Mouse (Mus musculus): Measurements from ENCODE around the gene Parp3. TPM values are rescaled to one million over a fixed set of nuclear protein-coding genes. Genes with fewer than 3 reads are reported as not detected.
"Not testable (repeated sequence)": the region's sequence is repeated elsewhere in the genome, so short reads cannot be mapped to it uniquely, and the experiment has no call there.

Parp3 gene
- polyA plus RNA-seq, 1 experiment from 2014 or later, result 1.3 TPM

GRCm38 (mm10) chr9:106504246-106504645, 27.5 kb upstream of the Parp3 start:
- WGBS, result 70% methylated on average over 6 of the region's 6 CpGs
- Histone ChIP-seq H3K27ac (replicated peaks in 1 of 2; ENCODE audit: control insufficient read depth in 1 of 2, insufficient read depth in 1 of 2, low read depth in 2 of 2, low read length in 2 of 2) (no peak overlapping the region), H3K27me3 (ENCODE audit: control insufficient read depth, insufficient read depth, low read length) (peaks cover 4% of the 10 kb centered on the region), H3K9ac (ENCODE audit: low read length) (no peak overlapping the region), H3K9me3 (ENCODE audit: control insufficient read depth, low read length) (no peaks in the 10 kb centered on the region), H3K4me1 (ENCODE audit: control insufficient read depth in 2 of 2, insufficient read depth in 2 of 2, low read length in 2 of 2) (no peaks in the 10 kb centered on the region), H3K4me3 (ENCODE audit: control insufficient read depth in 1 of 2, insufficient read depth in 1 of 2, low read depth in 1 of 2, low read length in 2 of 2) (no peak overlapping the region), H3K36me3 (ENCODE audit: control insufficient read depth, insufficient read depth, low read length) (no peaks in the 10 kb centered on the region), H3K4me2 (ENCODE audit: low read length) (no peak overlapping the region)
- no peak for ATAC-seq (ENCODE audit: insufficient number of reproducible peaks, insufficient read depth, low FRiP score, low read depth)

DNA sequence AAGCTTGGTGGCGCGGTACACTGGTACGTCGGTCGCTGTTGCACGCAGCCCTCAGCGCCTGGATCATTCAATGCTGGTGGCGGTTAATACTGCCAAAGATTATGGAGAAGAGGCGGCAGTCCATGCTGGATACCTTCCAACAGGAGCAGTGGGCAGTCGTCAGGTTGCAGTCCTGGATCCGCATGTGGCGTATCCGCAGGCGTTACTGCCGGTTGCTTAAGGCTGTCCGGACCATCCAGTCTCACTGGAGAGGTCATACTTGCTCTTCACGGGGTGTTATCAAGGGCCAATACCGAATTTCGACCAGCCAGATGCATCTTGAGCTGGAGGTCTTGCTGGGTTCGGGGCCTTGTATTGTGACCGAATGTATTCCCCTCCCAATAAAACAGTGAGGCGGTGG, 25.1 kb upstream of the Parp3 start:
- Histone ChIP-seq H3K4me1 (ENCODE audit: control insufficient read depth in 2 of 2, insufficient read depth in 2 of 2, low read length in 2 of 2) (no peaks in the 10 kb centered on the region), H3K4me2 (ENCODE audit: low read length) (no peak overlapping the region), H3K27me3 (ENCODE audit: control insufficient read depth, insufficient read depth, low read length) (no peaks in the 10 kb centered on the region), H3K9me3 (ENCODE audit: control insufficient read depth, low read length) (no peaks in the 10 kb centered on the region), H3K36me3 (ENCODE audit: control insufficient read depth, insufficient read depth, low read length) (no peaks in the 10 kb centered on the region), H3K4me3 (ENCODE audit: control insufficient read depth in 1 of 2, insufficient read depth in 1 of 2, low read depth in 1 of 2, low read length in 2 of 2) (no peak overlapping the region), H3K9ac (ENCODE audit: low read length) (no peak overlapping the region), H3K27ac (replicated peaks in 1 of 2; ENCODE audit: control insufficient read depth in 1 of 2, insufficient read depth in 1 of 2, low read depth in 2 of 2, low read length in 2 of 2) (no peak overlapping the region)
- 86% methylated on average over 22 of the region's 22 CpGs for WGBS
- no peak for ATAC-seq (ENCODE audit: insufficient number of reproducible peaks, insufficient read depth, low FRiP score, low read depth)

- Histone ChIP-seq H3K27me3 (ENCODE audit: control insufficient read depth, insufficient read depth, low read length) (no peaks in the 10 kb centered on the region), H3K4me1 (ENCODE audit: control insufficient read depth in 2 of 2, insufficient read depth in 2 of 2, low read length in 2 of 2) (no peaks in the 10 kb centered on the region), H3K9ac (ENCODE audit: low read length) (no peak within 1 kb of the TSS), H3K4me3 (ENCODE audit: control insufficient read depth in 1 of 2, insufficient read depth in 1 of 2, low read depth in 1 of 2, low read length in 2 of 2) (no peak within 1 kb of the TSS), H3K9me3 (ENCODE audit: control insufficient read depth, low read length) (no peaks in the 10 kb centered on the region), H3K4me2 (ENCODE audit: low read length) (no peak within 1 kb of the TSS), H3K36me3 (ENCODE audit: control insufficient read depth, insufficient read depth, low read length) (no peaks in the 10 kb centered on the region), H3K27ac (replicated peaks in 1 of 2; ENCODE audit: control insufficient read depth in 1 of 2, insufficient read depth in 1 of 2, low read depth in 2 of 2, low read length in 2 of 2) (no peak within 1 kb of the TSS)
- 86% methylated on average over 6 of the region's 6 CpGs for WGBS
- no peak for ATAC-seq (ENCODE audit: insufficient number of reproducible peaks, insufficient read depth, low FRiP score, low read depth)
Observed at GRCm38 (mm10) chr9:106499667-106500066, 22.9 kb upstream of the Parp3 start, which contains the start of gene Iqcf1. TSS of gene Iqcf1 (plus strand) at chr9:106499967.

DNA sequence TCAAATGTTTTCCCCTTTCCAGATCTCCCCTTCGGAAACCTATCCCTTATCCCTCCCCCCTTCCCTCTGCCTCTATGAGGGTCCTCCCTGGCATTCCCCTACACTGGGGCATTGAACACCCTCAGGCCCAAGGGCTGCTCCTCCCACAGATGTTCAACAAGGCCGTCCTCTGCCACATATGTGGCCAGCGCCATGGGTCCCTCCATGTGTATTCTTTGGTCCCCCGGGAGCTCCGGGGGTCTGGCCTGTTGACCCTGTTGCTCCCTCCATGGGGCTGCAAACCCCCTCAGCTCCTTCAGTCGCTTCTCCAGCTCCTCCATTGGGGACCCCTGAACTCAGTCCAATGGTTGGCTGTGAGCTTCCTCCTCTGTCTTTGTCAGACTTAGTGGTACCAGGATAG, 10.9 kb upstream of the Parp3 start:
- not testable (repeated sequence) for H3K9me3 ChIP-seq (ENCODE audit: control insufficient read depth, low read length); ATAC-seq (ENCODE audit: insufficient number of reproducible peaks, insufficient read depth, low FRiP score, low read depth); H3K4me2 ChIP-seq (ENCODE audit: low read length); H3K4me3 ChIP-seq (ENCODE audit: control insufficient read depth in 1 of 2, insufficient read depth in 1 of 2, low read depth in 1 of 2, low read length in 2 of 2); H3K4me1 ChIP-seq (ENCODE audit: control insufficient read depth in 2 of 2, insufficient read depth in 2 of 2, low read length in 2 of 2); H3K27me3 ChIP-seq (ENCODE audit: control insufficient read depth, insufficient read depth, low read length); H3K9ac ChIP-seq (ENCODE audit: low read length); H3K27ac ChIP-seq (replicated peaks in 1 of 2; ENCODE audit: control insufficient read depth in 1 of 2, insufficient read depth in 1 of 2, low read depth in 2 of 2, low read length in 2 of 2)
- peaks cover 36% of the 10 kb centered on the region for H3K36me3 ChIP-seq (ENCODE audit: control insufficient read depth, insufficient read depth, low read length)
- WGBS, result 85% methylated on average over 6 of the region's 6 CpGs

DNA sequence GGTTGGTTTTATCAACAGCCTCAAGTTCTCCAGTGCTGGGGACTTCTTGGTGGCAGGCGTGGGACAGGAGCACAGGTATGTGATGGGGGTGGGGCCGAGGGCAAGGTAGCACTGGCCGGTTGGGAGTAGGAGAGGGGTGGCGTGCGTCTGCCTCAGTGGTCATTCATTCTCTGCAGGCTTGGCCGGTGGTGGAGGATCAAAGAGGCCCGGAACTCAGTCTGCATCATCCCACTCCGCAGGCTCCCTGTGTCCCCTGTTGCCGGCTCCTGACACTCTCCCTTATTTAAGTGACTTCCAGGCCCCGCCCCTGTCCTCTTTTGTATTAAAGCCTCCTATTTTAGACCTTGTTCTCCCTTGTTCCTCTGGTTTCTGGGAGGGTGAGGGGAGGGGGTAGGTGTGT, 8.3 kb upstream of the Parp3 start:
- Histone ChIP-seq H3K4me1 (ENCODE audit: control insufficient read depth in 2 of 2, insufficient read depth in 2 of 2, low read length in 2 of 2) (peaks cover 0 to 6% of the 10 kb centered on the region in 2 experiments; a peak in 2 of 4 replicates), H3K36me3 (ENCODE audit: control insufficient read depth, insufficient read depth, low read length) (peaks cover 61% of the 10 kb centered on the region), H3K27me3 (ENCODE audit: control insufficient read depth, insufficient read depth, low read length) (no peaks in the 10 kb centered on the region), H3K4me2 (ENCODE audit: low read length) (no peak overlapping the region), H3K27ac (replicated peaks in 1 of 2; ENCODE audit: control insufficient read depth in 1 of 2, insufficient read depth in 1 of 2, low read depth in 2 of 2, low read length in 2 of 2) (no peak overlapping the region), H3K9me3 (ENCODE audit: control insufficient read depth, low read length) (no peaks in the 10 kb centered on the region), H3K4me3 (ENCODE audit: control insufficient read depth in 1 of 2, insufficient read depth in 1 of 2, low read depth in 1 of 2, low read length in 2 of 2) (no peak overlapping the region), H3K9ac (ENCODE audit: low read length) (no peak overlapping the region)
- 91% methylated on average over 10 of the region's 10 CpGs for WGBS
- no peak for ATAC-seq (ENCODE audit: insufficient number of reproducible peaks, insufficient read depth, low FRiP score, low read depth)

DNA sequence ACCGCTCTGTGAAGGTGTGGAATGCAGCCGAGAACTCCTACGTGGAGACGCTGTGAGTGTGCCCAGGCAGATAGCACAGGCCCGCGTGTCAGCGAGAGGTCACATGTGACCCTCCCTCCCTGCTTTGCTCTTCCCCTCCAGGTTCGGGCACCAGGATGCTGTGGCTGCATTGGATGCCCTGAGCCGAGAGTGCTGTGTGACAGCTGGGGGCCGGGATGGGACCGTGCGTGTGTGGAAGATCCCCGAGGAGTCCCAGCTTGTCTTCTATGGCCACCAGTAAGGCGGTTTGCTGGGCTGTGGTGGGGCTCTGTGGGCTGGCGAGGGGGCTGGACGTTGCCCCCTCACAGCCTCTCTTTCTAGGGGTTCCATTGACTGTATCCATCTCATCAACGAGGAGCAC, 6.9 kb upstream of the Parp3 start:
- peaks cover 0 to 3% of the 10 kb centered on the region in 2 experiments; a peak in 1 of 4 replicates for H3K4me1 ChIP-seq (ENCODE audit: control insufficient read depth in 2 of 2, insufficient read depth in 2 of 2, low read length in 2 of 2)
- WGBS, result 84% methylated on average over 17 of the region's 17 CpGs
- no peaks in the 10 kb centered on the region for H3K27me3 ChIP-seq (ENCODE audit: control insufficient read depth, insufficient read depth, low read length)
- H3K9me3 ChIP-seq (ENCODE audit: control insufficient read depth, low read length), result no peaks in the 10 kb centered on the region
- H3K4me2 ChIP-seq (ENCODE audit: low read length), result no peak overlapping the region
- H3K9ac ChIP-seq (ENCODE audit: low read length), result no peak overlapping the region
- H3K27ac ChIP-seq (replicated peaks in 1 of 2; ENCODE audit: control insufficient read depth in 1 of 2, insufficient read depth in 1 of 2, low read depth in 2 of 2, low read length in 2 of 2), result no peak overlapping the region
- no peak overlapping the region for H3K4me3 ChIP-seq (ENCODE audit: control insufficient read depth in 1 of 2, insufficient read depth in 1 of 2, low read depth in 1 of 2, low read length in 2 of 2)
- H3K36me3 ChIP-seq (ENCODE audit: control insufficient read depth, insufficient read depth, low read length), result peaks cover 61% of the 10 kb centered on the region
- ATAC-seq (ENCODE audit: insufficient number of reproducible peaks, insufficient read depth, low FRiP score, low read depth), result no peak

DNA sequence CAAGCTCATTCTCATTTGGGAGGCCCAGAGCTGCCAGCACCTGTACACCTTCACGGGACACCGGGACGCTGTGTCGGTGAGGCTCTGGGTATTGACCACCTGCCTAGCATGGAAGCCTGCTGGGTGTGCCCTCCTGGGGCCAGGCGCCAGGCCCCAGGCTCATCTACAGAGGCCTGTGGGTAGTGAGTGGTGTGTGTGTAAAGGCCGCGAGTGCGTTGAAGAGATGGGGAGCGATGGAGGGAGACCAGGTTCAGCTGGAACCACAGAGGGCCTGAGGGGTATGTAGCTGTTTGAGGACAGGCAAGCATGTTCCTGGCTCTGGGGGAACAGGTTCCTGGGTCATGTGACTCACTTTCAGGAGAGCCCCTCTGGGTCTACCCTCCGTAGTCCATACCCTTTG, 6.4 kb upstream of the Parp3 start:
- Histone ChIP-seq H3K27ac (replicated peaks in 1 of 2; ENCODE audit: control insufficient read depth in 1 of 2, insufficient read depth in 1 of 2, low read depth in 2 of 2, low read length in 2 of 2) (no peak overlapping the region), H3K4me2 (ENCODE audit: low read length) (no peak overlapping the region), H3K36me3 (ENCODE audit: control insufficient read depth, insufficient read depth, low read length) (peaks cover 61% of the 10 kb centered on the region), H3K4me1 (ENCODE audit: control insufficient read depth in 2 of 2, insufficient read depth in 2 of 2, low read length in 2 of 2) (peaks cover 3 to 6% of the 10 kb centered on the region in 2 experiments), H3K9ac (ENCODE audit: low read length) (no peak overlapping the region), H3K9me3 (ENCODE audit: control insufficient read depth, low read length) (no peaks in the 10 kb centered on the region), H3K4me3 (ENCODE audit: control insufficient read depth in 1 of 2, insufficient read depth in 1 of 2, low read depth in 1 of 2, low read length in 2 of 2) (no peak overlapping the region), H3K27me3 (ENCODE audit: control insufficient read depth, insufficient read depth, low read length) (no peaks in the 10 kb centered on the region)
- no peak for ATAC-seq (ENCODE audit: insufficient number of reproducible peaks, insufficient read depth, low FRiP score, low read depth)
- 97% methylated on average over 10 of the region's 10 CpGs for WGBS

- WGBS, result 85% methylated on average over 17 of the region's 17 CpGs
- Histone ChIP-seq H3K27ac (replicated peaks in 1 of 2; ENCODE audit: control insufficient read depth in 1 of 2, insufficient read depth in 1 of 2, low read depth in 2 of 2, low read length in 2 of 2) (no peak overlapping the region), H3K4me2 (ENCODE audit: low read length) (no peak overlapping the region), H3K4me1 (ENCODE audit: control insufficient read depth in 2 of 2, insufficient read depth in 2 of 2, low read length in 2 of 2) (peaks cover 8 to 11% of the 10 kb centered on the region in 2 experiments), H3K27me3 (ENCODE audit: control insufficient read depth, insufficient read depth, low read length) (no peaks in the 10 kb centered on the region), H3K9me3 (ENCODE audit: control insufficient read depth, low read length) (no peaks in the 10 kb centered on the region), H3K4me3 (ENCODE audit: control insufficient read depth in 1 of 2, insufficient read depth in 1 of 2, low read depth in 1 of 2, low read length in 2 of 2) (no peak overlapping the region), H3K36me3 (ENCODE audit: control insufficient read depth, insufficient read depth, low read length) (peaks cover 61% of the 10 kb centered on the region), H3K9ac (ENCODE audit: low read length) (no peak overlapping the region)
- ATAC-seq (ENCODE audit: insufficient number of reproducible peaks, insufficient read depth, low FRiP score, low read depth), result no peak
Observed at GRCm38 (mm10) chr9:106482578-106483115, 5.9 kb upstream of the Parp3 start.
